Mouse (Mus musculus) C2C12 (cell line): ENCODE results near the gene Sp8. TPM values are rescaled to one million over a fixed set of nuclear protein-coding genes. Genes with fewer than 3 reads are reported as not detected.

Experiments used
- H3K27me3 ChIP-seq: one replicate; pipeline ENCODE4 v1.6.1; 2011; ENCODE audit not compliant: control insufficient read depth, insufficient read depth, insufficient read length
- H3K36me3 ChIP-seq: one replicate; pipeline ENCODE4 v1.6.1; 2011; ENCODE audit not compliant: control insufficient read depth, insufficient read depth
- H3K4me3 ChIP-seq: one replicate; pipeline ENCODE4 v1.5.1; 2011; ENCODE audit warnings: mild to moderate bottlenecking, control low read depth; ENCODE audit not compliant: poor library complexity, insufficient read depth, severe bottlenecking
- H3K79me2 ChIP-seq: one replicate; pipeline ENCODE4 v1.6.1; 2011; ENCODE audit not compliant: control insufficient read depth, insufficient read depth
- H3K79me3 ChIP-seq: one replicate; pipeline ENCODE4 v1.6.1; 2011; ENCODE audit warnings: low read depth, control low read depth
- H3ac ChIP-seq: one replicate; pipeline ENCODE3; 2011; ENCODE audit warnings: low read depth; ENCODE audit not compliant: control insufficient read depth, insufficient read length
- CEBPB ChIP-seq: IDR thresholded peaks from one replicate; pipeline ENCODE4 v1.6.1; 2011; ENCODE audit warnings: low read depth, mild to moderate bottlenecking, control low read depth, moderate library complexity
- CTCF ChIP-seq: IDR thresholded peaks from one replicate; pipeline ENCODE4 v1.5.1; 2011; ENCODE audit not compliant: control insufficient read depth, insufficient read depth, insufficient read length
- FOSL1 ChIP-seq: IDR thresholded peaks from one replicate; pipeline ENCODE4 v1.8.0; 2011; ENCODE audit warnings: mild to moderate bottlenecking, low read length; ENCODE audit not compliant: poor library complexity, insufficient read depth, severe bottlenecking
- MAX ChIP-seq: IDR thresholded peaks from one replicate; pipeline ENCODE4 v1.6.1; 2011; ENCODE audit warnings: mild to moderate bottlenecking, control low read depth
- MYOD1 ChIP-seq: IDR thresholded peaks from one replicate; pipeline ENCODE4 v1.6.1; 2011; ENCODE audit warnings: low read depth; ENCODE audit not compliant: control insufficient read depth, insufficient read length
- MYOG ChIP-seq: IDR thresholded peaks from one replicate; pipeline ENCODE4 v1.6.1; 2011; ENCODE audit not compliant: control insufficient read depth, insufficient read length; ENCODE audit errors: extremely low read depth
- USF1 ChIP-seq: IDR thresholded peaks from one replicate; pipeline ENCODE4 v1.6.1; 2011; ENCODE audit warnings: low read depth, mild to moderate bottlenecking, control low read depth, moderate library complexity
- polyA plus RNA-seq: library from polyadenylated mRNA; unstranded; fragments of >200 nt; fragmentation: generic; extraction: Trizol; gene quantifications from one replicate; pipeline ENCODE4 v1.2.1, GENCODE M21; 2012; ENCODE audit warnings: missing spikeins

The Sp8 gene
- polyA plus RNA-seq, 1 experiment = 1.2 TPM

DNA sequence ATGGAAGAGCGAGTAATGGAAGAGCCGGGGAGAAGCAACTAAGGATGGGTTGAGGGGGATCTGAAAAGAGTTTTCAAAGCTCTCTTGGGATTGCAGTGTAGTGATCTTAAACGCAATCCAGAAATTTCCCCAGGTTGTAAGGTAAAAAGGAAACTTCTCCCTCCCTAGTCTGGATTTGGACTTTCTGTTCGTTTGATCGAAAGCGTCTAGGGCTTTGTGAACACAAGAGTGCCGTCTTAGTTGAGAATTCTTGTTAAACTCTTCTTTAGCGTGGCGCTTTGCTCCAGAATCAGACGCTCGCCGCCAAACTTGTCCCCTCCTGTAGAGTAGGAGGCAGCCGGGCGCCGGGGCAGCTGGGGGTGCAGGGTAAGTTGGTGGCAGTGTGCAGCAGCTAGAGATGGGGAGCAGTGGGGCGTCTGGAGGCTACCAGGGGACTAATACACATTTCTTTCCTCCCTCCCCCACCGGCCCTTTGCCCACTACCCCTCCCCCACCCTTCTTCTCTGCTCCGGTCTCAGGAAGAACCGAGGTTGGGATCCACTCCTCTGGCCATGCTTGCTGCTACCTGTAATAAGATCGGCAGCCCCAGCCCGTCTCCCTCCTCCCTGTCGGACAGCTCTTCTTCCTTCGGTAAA lies 1.8 kb downstream of the Sp8 start:
- Histone ChIP-seq H3K79me3 (peaks cover 18% of the 10 kb centered on the region), H3K36me3 (peaks cover 26% of the 10 kb centered on the region), H3K4me3 (peak overlapping the region; percentile 53), H3ac (peak overlapping the region; percentile 81), H3K27me3 (no peaks in the 10 kb centered on the region), H3K79me2 (peaks cover 31% of the 10 kb centered on the region)
- no peak for TF ChIP-seq CEBPB
- TF ChIP-seq MAX = no peak
- TF ChIP-seq USF1 = no peak
- no peak for TF ChIP-seq MYOG
- TF ChIP-seq MYOD1 = no peak
- TF ChIP-seq FOSL1 = no peak
- no peak for TF ChIP-seq CTCF

GRCm38 (mm10) chr12:118848496-118849202 lies 2.5 kb downstream of the Sp8 start:
- Histone ChIP-seq H3K79me2 (peaks cover 31% of the 10 kb centered on the region), H3K4me3 (peak overlapping the region; percentile 53), H3K79me3 (peaks cover 18% of the 10 kb centered on the region), H3ac (peak overlapping the region; percentile 81), H3K27me3 (no peaks in the 10 kb centered on the region), H3K36me3 (peaks cover 28% of the 10 kb centered on the region)
- TF ChIP-seq MYOG = no peak
- peak; percentile 87 for TF ChIP-seq CTCF
- no peak for TF ChIP-seq MAX
- TF ChIP-seq USF1 = no peak
- TF ChIP-seq FOSL1 = no peak

GRCm38 (mm10) chr12:118849203-118849861 lies 3.2 kb downstream of the Sp8 start:
- H3K27me3 ChIP-seq = no peaks in the 10 kb centered on the region
- TF ChIP-seq MAX = no peak
- TF ChIP-seq CTCF = no peak
- TF ChIP-seq MYOD1 = no peak
- TF ChIP-seq CEBPB = no peak
- TF ChIP-seq FOSL1 = no peak
- TF ChIP-seq USF1 = no peak
- TF ChIP-seq MYOG = no peak

GRCm38 (mm10) chr12:118849996-118850395 lies 3.9 kb downstream of the Sp8 start:
- peaks cover 31% of the 10 kb centered on the region for H3K79me2 ChIP-seq
- H3K27me3 ChIP-seq = no peaks in the 10 kb centered on the region
- peaks cover 28% of the 10 kb centered on the region for H3K36me3 ChIP-seq
- no peak overlapping the region for H3ac ChIP-seq
- TF ChIP-seq CTCF = no peak
- no peak for TF ChIP-seq CEBPB
- no peak for TF ChIP-seq USF1
- no peak for TF ChIP-seq MAX
- no peak for TF ChIP-seq FOSL1
- no peak for TF ChIP-seq MYOD1
- peaks cover 18% of the 10 kb centered on the region for H3K79me3 ChIP-seq
- H3K4me3 ChIP-seq = no peak overlapping the region

More at GRCm38 (mm10) chr12:118849203-118849861, 3.2 kb downstream of the Sp8 start:
- Histone ChIP-seq H3K79me3 (peaks cover 18% of the 10 kb centered on the region), H3K4me3 (peak overlapping the region; percentile 53), H3K79me2 (peaks cover 31% of the 10 kb centered on the region), H3ac (peak overlapping the region; percentile 58), H3K36me3 (peaks cover 28% of the 10 kb centered on the region)

- Histone ChIP-seq H3K4me3 (no peak overlapping the region), H3K27me3 (no peaks in the 10 kb centered on the region)
- TF ChIP-seq CEBPB (no peak), MYOD1 (no peak), MYOG (no peak), CTCF (no peak), USF1 (no peak), FOSL1 (no peak), MAX (no peak)
These were observed 4.8 kb downstream of the Sp8 start for GRCm38 (mm10) chr12:118850851-118851410.

More at GRCm38 (mm10) chr12:118850851-118851410, 4.8 kb downstream of the Sp8 start:
- no peak overlapping the region for H3ac ChIP-seq
- peaks cover 28% of the 10 kb centered on the region for H3K36me3 ChIP-seq
- peaks cover 18% of the 10 kb centered on the region for H3K79me3 ChIP-seq
- peaks cover 31% of the 10 kb centered on the region for H3K79me2 ChIP-seq
